Mouse (Mus musculus): ENCODE data around the gene Tstd2.
A peak's percentile ranks its signal among the peaks of the same experiment; 100 is the strongest.

The Tstd2 gene

GRCm38 (mm10) chr4:46084416-46085172 lies 53.9 kb downstream of the Tstd2 start:
- DNase-seq: peak; percentile 67 to 70

DNA sequence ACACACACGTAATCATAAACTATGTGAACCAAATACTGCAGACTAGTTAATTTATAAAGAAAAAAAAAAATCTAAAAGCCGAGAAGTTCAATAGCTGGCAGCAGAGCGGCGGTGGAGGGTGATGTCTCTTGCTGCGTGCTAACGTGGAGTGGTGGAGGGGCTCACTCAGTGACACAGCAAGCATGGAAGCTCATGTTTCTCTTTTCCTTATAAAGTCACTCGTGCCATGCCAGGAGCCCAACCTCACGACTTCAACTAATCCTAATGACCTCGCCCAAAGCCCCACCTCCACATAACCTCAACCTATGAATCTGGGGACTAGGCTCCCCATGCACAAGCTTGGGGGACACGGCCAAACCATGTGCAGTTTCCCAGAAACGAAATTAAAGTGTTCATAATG lies 55.9 kb downstream of the Tstd2 start:
- no peak for DNase-seq

DNA sequence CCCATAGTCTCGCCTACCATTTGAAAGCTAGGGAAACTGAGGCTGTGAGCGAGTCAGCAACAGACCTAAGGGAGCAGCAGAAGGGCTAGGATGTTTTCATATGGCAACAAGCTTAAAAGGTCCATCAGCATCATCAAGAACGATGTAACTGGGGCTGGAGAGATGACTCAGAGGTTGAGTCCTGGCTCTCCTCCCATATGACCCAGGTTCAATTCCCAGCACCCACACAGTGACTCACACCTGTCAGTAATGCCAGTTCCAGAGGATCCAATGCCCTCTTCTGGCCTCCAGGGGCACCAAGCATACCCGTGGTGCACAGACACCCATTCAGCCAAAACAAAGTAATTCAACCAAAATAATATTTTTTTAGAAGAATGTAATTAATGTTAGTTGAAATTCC lies 58.2 kb downstream of the Tstd2 start:
- peak in 1 of 2 experiments; percentile 5 for DNase-seq

GRCm38 (mm10) chr4:46076892-46077291 lies 61.6 kb downstream of the Tstd2 start:
- DNase-seq: no peak

GRCm38 (mm10) chr4:46075664-46076063 lies 62.8 kb downstream of the Tstd2 start:
- no peak for DNase-seq

- peak; percentile 71 to 73 for DNase-seq
Measured at GRCm38 (mm10) chr4:46073736-46074135, 64.8 kb downstream of the Tstd2 start.

- DNase-seq: peak; percentile 72 to 82
Measured at GRCm38 (mm10) chr4:46072631-46073030, 65.9 kb downstream of the Tstd2 start.

DNA sequence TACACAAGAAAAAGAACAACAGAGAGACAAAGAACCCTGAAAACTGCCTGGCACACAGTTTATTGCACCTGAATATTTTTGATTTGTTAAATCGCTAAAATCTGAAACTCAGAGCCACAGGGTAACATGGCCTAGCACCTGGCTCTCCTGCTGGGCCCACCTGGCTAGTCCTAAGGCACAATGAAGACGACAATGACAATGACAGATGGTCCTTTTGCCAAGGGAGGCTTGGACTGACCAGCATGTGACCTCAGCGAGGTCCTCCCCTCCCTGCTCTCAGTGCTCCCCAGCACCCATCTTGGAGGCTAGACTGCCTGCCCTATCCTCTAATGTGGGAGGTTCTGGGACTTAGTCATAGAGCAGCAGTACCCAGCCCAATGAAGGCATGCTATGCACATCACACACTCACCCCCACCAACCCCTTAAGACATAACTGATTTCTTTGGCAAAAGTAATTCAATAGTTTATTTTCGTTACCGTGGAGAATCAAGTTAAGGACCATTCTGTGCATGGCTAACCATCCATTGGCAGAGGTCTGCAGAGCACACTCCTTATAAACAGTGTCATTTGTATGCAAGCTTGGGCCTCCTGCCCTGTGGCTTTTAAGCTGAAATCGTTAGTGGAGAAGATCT lies 68.5 kb downstream of the Tstd2 start:
- peak in 1 of 2 experiments; percentile 45 for DNase-seq

GRCm38 (mm10) chr4:46068573-46068972 lies 69.9 kb downstream of the Tstd2 start:
- DNase-seq: no peak

GRCm38 (mm10) chr4:46068060-46068459 lies 70.4 kb downstream of the Tstd2 start:
- DNase-seq: no peak

- DNase-seq: peak in 1 of 2 experiments; percentile 59
Measured at GRCm38 (mm10) chr4:46065695-46066340, 72.7 kb downstream of the Tstd2 start.

GRCm38 (mm10) chr4:46064961-46065360 lies 73.5 kb downstream of the Tstd2 start:
- DNase-seq: no peak

Data from cerebellum, postnatal 10 days (tissue).